Mouse (Mus musculus): ENCODE measurements around the gene Gm21149. TPM values are rescaled to one million over a fixed set of nuclear protein-coding genes. Genes with fewer than 3 reads are reported as not detected.
A peak's percentile ranks its signal among the peaks of the same experiment; 100 is the strongest.
"Not testable (repeated sequence)": the region's sequence is repeated elsewhere in the genome, so short reads cannot be mapped to it uniquely, and the experiment has no call there.

Gm21149 gene
- polyA plus RNA-seq, 1 experiment: not detected

DNA sequence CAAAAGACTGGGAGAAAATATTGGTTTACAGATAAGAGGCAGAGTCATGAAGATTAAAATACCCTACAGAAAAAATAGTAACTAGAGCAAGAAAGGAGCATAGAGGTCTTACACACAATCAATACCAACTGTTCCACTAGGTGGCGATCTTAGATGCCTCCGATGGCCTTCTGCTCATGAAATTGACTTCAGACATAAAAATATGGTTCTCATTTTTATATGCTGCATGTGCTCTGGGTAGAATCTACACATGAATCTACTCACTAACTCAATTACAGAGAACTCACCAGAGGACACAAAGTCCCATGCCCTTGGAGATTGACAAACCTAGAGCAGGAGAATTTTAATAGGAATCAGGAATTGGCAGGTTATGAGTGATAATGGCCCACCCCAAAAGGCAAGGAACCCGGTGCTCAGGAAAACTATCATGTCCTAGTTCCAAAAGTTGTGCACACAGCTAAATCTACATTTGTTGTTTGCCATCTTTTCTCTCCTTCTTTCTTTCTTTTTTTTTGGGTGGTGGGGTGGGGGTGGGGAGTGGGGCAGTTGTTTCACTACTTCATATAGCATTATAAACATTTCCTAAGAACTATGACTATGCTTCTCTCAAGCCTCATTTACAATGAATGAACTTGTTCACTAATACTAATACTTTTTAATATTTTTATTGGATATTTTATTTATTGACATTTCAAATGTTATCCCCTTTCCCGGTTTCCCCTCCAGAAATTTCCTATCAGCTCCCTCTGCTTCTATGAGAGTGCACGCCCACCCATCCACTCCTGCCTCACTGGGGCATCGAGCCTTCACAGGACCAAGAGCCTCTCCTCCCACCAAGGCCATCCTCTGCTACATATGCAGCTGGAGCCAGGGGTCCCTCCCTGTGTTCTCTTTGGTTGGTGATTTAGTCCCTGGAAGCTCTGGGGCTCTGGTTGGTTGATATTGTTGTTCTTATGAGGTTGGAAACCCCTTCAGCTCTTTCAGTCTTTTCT, 32.4 kb upstream of the Gm21149 start:
- not testable (repeated sequence) for H3K4me3 ChIP-seq (ENCODE audit: low read depth, low read length); H3K27ac ChIP-seq (ENCODE audit: insufficient read depth, low read length); H3K27me3 ChIP-seq (ENCODE audit: control insufficient read depth, insufficient read depth, low read length, poor library complexity, severe bottlenecking); H3K4me1 ChIP-seq (ENCODE audit: control insufficient read depth, insufficient read depth, low read length); H3K36me3 ChIP-seq (ENCODE audit: control insufficient read depth, insufficient read depth, low read length, poor library complexity, severe bottlenecking); H3K9ac ChIP-seq (ENCODE audit: low read depth, poor library complexity, severe bottlenecking); H3K9me3 ChIP-seq (replicated peaks; ENCODE audit: control insufficient read depth, insufficient read depth, low read length, poor library complexity, severe bottlenecking)
- TF ChIP-seq CTCF (IDR thresholded peaks at IDR 0.05; ENCODE audit: low read depth, low read length): peak; percentile 1

- not testable (repeated sequence) for H3K27me3 ChIP-seq (ENCODE audit: control insufficient read depth, insufficient read depth, low read length, poor library complexity, severe bottlenecking); H3K9ac ChIP-seq (ENCODE audit: low read depth, poor library complexity, severe bottlenecking); H3K27ac ChIP-seq (ENCODE audit: insufficient read depth, low read length); H3K4me3 ChIP-seq (ENCODE audit: low read depth, low read length); H3K4me1 ChIP-seq (ENCODE audit: control insufficient read depth, insufficient read depth, low read length); H3K36me3 ChIP-seq (ENCODE audit: control insufficient read depth, insufficient read depth, low read length, poor library complexity, severe bottlenecking)
- H3K9me3 ChIP-seq (replicated peaks; ENCODE audit: control insufficient read depth, insufficient read depth, low read length, poor library complexity, severe bottlenecking): peaks cover 11% of the 10 kb centered on the region
Measured at GRCm38 (mm10) chr5:15507757-15508459, 31.6 kb upstream of the Gm21149 start.

- TF ChIP-seq CTCF (IDR thresholded peaks at IDR 0.05; ENCODE audit: low read depth, low read length) (no peak), POLR2A (IDR thresholded peaks at IDR 0.05; ENCODE audit: insufficient read depth, low read length) (no peak), EP300 (IDR thresholded peaks at IDR 0.05; ENCODE audit: insufficient read depth, low read depth, low read length) (no peak)
- no peaks in the 10 kb centered on the region for H3K36me3 ChIP-seq (ENCODE audit: control insufficient read depth, insufficient read depth, low read length, poor library complexity, severe bottlenecking)
- H3K27me3 ChIP-seq (ENCODE audit: control insufficient read depth, insufficient read depth, low read length, poor library complexity, severe bottlenecking): peaks cover 4% of the 10 kb centered on the region; the same call in 1 of the 2 replicates
- peaks cover 12% of the 10 kb centered on the region for H3K9me3 ChIP-seq (replicated peaks; ENCODE audit: control insufficient read depth, insufficient read depth, low read length, poor library complexity, severe bottlenecking)
- no peaks in the 10 kb centered on the region for H3K4me1 ChIP-seq (ENCODE audit: control insufficient read depth, insufficient read depth, low read length)
- H3K27ac ChIP-seq (ENCODE audit: insufficient read depth, low read length): no peak overlapping the region
- H3K9ac ChIP-seq (ENCODE audit: low read depth, poor library complexity, severe bottlenecking): no peak overlapping the region
- H3K4me3 ChIP-seq (ENCODE audit: low read depth, low read length): no peak overlapping the region
Measured at GRCm38 (mm10) chr5:15507309-15507619, 30.9 kb upstream of the Gm21149 start.

DNA sequence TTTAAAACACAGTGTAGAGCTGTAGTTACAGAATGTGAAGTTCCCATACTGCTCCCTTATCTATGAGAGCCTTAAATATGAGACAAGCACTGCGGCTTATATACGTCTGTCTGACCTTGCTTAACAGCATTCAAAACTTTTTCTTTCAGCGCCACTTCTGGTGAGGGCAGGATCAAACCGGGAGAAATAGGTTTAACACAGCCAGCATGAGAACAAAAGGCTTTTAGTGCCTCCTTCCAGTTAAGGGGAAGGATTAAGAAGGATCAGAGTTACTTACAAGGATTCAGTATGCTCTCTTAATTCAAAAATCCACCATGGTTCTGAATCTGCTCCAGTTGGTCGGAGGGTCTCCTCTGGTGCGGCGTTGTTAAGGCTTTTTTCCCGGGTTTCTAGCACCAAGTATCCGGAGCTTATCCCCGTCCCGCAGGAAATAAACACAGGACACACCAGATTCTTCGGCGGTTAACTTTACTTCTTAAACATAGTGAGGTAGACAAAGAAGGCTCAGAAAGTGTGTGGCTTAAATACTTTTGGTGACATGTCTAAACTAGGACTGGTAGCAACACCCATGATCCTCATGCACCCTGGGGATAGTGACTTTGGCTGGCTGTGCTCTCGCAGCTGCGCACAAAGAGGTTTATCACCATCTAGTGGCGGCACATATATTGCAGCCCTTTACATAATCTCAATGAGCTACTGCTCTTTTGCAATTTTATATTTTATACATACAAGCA, 30.4 kb upstream of the Gm21149 start:
- peaks cover 12% of the 10 kb centered on the region for H3K9me3 ChIP-seq (replicated peaks; ENCODE audit: control insufficient read depth, insufficient read depth, low read length, poor library complexity, severe bottlenecking)
- no peak overlapping the region for H3K27ac ChIP-seq (ENCODE audit: insufficient read depth, low read length)
- peaks cover 2% of the 10 kb centered on the region; the same call in 1 of the 2 replicates for H3K27me3 ChIP-seq (ENCODE audit: control insufficient read depth, insufficient read depth, low read length, poor library complexity, severe bottlenecking)
- no peak overlapping the region; the same call in 1 of the 2 replicates for H3K4me3 ChIP-seq (ENCODE audit: low read depth, low read length)
- no peaks in the 10 kb centered on the region for H3K4me1 ChIP-seq (ENCODE audit: control insufficient read depth, insufficient read depth, low read length)
- H3K9ac ChIP-seq (ENCODE audit: low read depth, poor library complexity, severe bottlenecking): no peak overlapping the region
- peak; percentile 74 for TF ChIP-seq CTCF (IDR thresholded peaks at IDR 0.05; ENCODE audit: low read depth, low read length)
- TF ChIP-seq POLR2A (IDR thresholded peaks at IDR 0.05; ENCODE audit: insufficient read depth, low read length): no peak
- H3K36me3 ChIP-seq (ENCODE audit: control insufficient read depth, insufficient read depth, low read length, poor library complexity, severe bottlenecking): no peaks in the 10 kb centered on the region

GRCm38 (mm10) chr5:15498774-15499400, 22.6 kb upstream of the Gm21149 start:
- not testable (repeated sequence) for H3K36me3 ChIP-seq (ENCODE audit: control insufficient read depth, insufficient read depth, low read length, poor library complexity, severe bottlenecking); H3K4me3 ChIP-seq (ENCODE audit: low read depth, low read length); H3K27me3 ChIP-seq (ENCODE audit: control insufficient read depth, insufficient read depth, low read length, poor library complexity, severe bottlenecking); H3K9ac ChIP-seq (ENCODE audit: low read depth, poor library complexity, severe bottlenecking); H3K4me1 ChIP-seq (ENCODE audit: control insufficient read depth, insufficient read depth, low read length); H3K27ac ChIP-seq (ENCODE audit: insufficient read depth, low read length)
- peaks cover 10% of the 10 kb centered on the region; the same call in 1 of the 2 replicates for H3K9me3 ChIP-seq (replicated peaks; ENCODE audit: control insufficient read depth, insufficient read depth, low read length, poor library complexity, severe bottlenecking)
- peak; percentile 24 for TF ChIP-seq CTCF (IDR thresholded peaks at IDR 0.05; ENCODE audit: low read depth, low read length)

DNA sequence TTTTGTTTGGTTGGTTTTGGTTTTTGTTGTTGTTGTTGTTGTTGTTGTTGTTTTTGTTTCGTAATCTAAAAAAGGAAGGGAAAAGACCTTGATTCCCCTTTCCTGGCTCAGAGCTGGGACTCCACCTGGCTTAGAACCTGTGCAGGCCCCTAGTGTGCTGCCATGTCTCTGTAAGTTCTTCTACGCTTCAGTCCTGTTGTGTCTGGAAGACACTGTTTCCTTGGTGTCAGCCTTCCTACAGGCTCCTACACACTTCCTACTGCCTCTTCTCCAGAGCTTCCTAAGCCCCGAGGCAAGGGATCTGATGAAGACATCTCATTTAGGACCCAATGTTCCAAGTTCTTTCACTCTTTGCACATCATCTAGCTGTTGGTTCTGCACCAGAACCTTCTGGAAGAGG, 22.0 kb upstream of the Gm21149 start:
- not testable (repeated sequence) for H3K9me3 ChIP-seq (replicated peaks; ENCODE audit: control insufficient read depth, insufficient read depth, low read length, poor library complexity, severe bottlenecking); H3K27ac ChIP-seq (ENCODE audit: insufficient read depth, low read length); H3K4me3 ChIP-seq (ENCODE audit: low read depth, low read length); H3K4me1 ChIP-seq (ENCODE audit: control insufficient read depth, insufficient read depth, low read length); H3K36me3 ChIP-seq (ENCODE audit: control insufficient read depth, insufficient read depth, low read length, poor library complexity, severe bottlenecking); H3K9ac ChIP-seq (ENCODE audit: low read depth, poor library complexity, severe bottlenecking); H3K27me3 ChIP-seq (ENCODE audit: control insufficient read depth, insufficient read depth, low read length, poor library complexity, severe bottlenecking)

DNA sequence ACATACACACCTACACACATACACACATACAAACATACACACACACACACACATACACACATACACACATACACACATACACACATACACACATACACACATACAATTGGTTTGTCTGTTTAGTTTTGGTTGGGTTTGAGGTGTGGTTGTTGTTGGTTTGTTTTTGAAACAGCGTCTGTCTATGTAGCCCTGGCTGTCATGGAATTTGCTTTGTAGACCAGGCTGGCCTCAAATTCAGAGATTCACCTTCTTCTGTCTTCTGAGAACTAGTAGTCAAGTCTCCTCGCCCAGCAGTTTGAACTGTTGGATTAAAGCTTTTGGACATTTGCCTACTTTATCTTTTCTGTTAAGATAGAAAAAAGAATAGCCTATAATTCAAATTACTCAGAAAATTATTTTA, 14.6 kb upstream of the Gm21149 start:
- not testable (repeated sequence) for H3K4me3 ChIP-seq (ENCODE audit: low read depth, low read length); H3K9me3 ChIP-seq (replicated peaks; ENCODE audit: control insufficient read depth, insufficient read depth, low read length, poor library complexity, severe bottlenecking); H3K9ac ChIP-seq (ENCODE audit: low read depth, poor library complexity, severe bottlenecking); H3K36me3 ChIP-seq (ENCODE audit: control insufficient read depth, insufficient read depth, low read length, poor library complexity, severe bottlenecking); H3K27me3 ChIP-seq (ENCODE audit: control insufficient read depth, insufficient read depth, low read length, poor library complexity, severe bottlenecking); H3K27ac ChIP-seq (ENCODE audit: insufficient read depth, low read length); H3K4me1 ChIP-seq (ENCODE audit: control insufficient read depth, insufficient read depth, low read length)

Measured in ES-Bruce4 (cell line).